Mouse (Mus musculus): Measurements from ENCODE around the gene Ruvbl1.

DNA sequence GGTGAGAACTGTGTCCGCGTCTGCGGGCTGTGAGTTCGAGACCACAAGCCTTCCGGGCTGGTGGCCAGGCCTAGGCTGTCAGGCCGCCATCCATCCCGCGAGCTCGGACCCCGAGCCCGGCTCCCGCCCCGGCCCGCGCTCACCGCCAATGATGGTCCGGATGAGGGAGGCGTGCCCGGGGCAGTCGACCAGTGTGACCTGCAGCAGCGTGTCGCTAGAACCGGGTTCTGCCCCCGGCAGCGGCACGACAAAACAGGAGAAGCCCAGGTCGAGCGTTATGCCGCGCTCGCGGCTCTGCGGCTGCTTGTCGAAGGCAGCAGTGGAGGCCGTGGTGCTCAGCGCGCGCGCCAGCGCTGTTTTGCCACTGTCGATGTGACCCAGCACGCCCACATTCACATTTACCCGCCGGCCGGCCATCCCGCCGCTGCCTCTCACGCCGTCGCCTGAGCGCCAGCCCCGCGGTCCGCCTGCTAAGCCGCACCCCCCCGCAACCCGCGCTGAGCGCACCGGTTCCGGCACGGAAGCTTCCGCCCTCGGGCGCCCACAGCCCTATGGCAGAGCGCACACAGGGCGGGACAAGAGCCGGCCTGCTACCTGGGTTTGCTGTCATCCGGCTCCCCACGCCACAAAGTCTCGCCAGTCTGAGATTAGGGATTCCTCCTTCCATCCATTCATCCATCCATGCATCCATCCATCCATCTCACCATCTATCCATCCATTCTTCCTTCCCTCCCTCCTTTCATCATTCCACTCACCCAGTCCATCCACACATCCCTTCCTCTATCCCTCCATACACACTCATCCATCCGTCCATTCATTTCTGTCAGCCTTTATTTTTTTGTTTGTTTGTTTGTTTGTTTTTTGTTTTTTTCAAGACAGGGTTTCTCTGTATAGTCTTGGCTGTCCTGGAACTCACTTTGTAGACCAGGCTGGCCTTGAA is 18.9 kb upstream of the Ruvbl1 start, which contains the start of gene Eefsec:
- TF ChIP-seq GATA1 (IDR thresholded peaks at IDR 0.05; ENCODE audit: borderline replicate concordance, low read length) (no peak), CTCF (IDR thresholded peaks at IDR 0.05; ENCODE audit: low read depth, low read length) (no peak), GATA2 (IDR thresholded peaks at IDR 0.05; ENCODE audit: borderline replicate concordance, low read depth, low read length) (no peak), TAL1 (conservative IDR thresholded peaks at IDR 0.05; ENCODE audit: low read depth, low read length) (no peak)

Data from G1E (cell line).